Mouse (Mus musculus) brain, embryonic 18.5 days (tissue): ENCODE results near the gene Ssxb10.
"Not testable (repeated sequence)": the region's sequence is repeated elsewhere in the genome, so short reads cannot be mapped to it uniquely, and the experiment has no call there.

ENCODE experiments used
- DNase-seq: peaks from one replicate; pipeline ENCODE4 v3.0.0-alpha.2; 2012; ENCODE audit warnings: low read depth, low spot score

Gene Ssxb10

DNA sequence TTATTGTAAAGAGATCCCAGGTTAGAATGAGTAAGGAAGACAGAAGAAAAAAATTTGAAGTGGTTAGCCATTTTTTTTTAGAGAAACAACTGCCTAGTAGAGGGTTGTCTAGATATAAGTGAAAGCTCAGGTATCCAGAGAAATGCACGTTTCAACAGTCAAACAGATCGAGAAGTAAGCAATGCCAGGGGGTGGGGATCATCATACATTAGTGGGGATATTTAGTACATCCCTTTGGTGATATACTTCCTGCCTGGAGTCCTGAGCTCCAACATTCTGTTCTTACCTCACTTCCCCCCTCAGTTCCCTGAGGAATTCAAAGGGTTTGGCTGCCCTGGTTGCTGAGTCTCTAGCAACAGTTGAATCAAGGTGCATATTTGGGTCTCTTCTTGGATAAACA lies at the start of gene Ssxb10:
Ssxb10 (plus strand) TSS at position 301 of the 400 bp plus-strand sequence.
- no peak for DNase-seq

DNA sequence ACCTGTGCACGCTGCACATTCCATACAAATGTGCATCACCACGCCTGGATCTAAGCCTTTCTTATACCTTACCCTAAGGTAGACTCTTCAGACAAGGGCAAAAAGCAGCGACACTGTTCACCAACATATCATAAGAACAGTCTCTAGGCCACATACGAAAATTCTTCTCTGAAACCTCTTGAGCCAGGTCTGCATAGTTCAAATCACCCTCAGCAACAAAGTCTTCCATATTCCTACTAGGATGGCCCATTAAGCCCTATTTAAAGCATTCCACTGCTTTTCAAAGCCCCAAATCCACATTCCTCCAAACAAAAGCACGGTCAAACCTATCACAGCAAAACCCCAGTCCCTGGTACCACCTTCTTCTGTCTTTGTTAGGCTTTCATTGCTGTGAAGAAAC lies 38.6 kb upstream of the Ssxb10 start:
- DNase-seq, result no peak

DNA sequence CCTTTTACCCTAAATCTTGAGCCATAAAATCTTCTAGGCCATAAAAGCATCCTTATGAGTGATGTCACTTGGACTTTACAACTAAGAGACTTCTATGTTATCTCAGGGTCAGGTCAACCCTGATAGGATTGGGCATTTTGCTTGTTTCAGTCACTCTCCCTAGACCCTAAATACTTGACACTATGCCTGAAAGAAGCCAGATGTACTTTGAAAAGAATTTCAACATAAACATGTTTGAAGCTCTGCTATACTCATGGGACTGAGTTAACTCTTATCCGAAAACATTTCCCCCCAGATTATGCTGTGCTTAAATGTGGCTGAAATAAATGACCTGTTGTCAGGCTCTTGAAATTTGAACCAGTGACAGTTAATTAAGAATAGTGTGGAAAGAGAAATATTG lies 17.9 kb upstream of the Ssxb10 start:
- no peak for DNase-seq

DNA sequence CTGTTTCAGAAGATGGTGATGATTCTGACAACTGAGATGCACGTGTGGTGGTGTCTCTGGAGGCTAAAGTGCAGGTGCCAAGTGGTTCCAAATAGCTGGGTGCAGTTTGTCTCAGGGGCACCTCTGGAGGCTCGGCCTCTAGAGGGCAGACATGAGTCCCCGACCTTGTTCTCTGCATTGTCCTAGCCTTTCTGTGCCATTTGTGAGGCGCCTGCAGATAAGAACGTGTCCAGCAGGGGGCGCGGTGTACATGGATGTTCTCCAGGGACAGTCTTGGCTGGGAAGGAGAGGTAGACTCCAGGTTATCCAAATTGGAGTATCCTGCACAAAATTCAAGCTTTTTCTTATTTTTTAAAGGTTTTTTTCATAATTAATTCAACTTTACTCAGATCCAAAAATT lies 12.3 kb upstream of the Ssxb10 start:
- not testable (repeated sequence) for DNase-seq

DNA sequence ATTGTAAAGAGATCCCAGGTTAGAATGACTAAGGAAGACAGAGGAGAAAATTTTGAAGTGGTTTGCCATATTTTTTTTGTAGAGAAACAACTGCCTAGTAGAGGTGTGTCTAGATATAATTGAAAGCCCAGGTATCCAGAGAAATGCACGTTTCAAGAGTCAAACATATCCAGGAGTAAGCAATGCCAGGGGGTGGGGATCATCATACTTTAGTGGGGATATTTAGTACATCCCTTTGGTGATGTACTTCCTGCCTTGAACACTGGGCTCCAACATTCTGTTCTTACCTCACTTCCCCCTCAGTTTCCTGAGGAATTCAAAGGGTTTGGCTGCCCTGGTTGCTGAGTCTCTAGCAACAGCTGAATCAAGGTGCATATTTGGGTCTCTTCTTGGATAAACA lies 39.5 kb downstream of the Ssxb10 start, which contains the start of gene Ssxb9:
Ssxb9 (plus strand) TSS at position 301 of the 400 bp plus-strand sequence.
- not testable (repeated sequence) for DNase-seq
